Mouse (Mus musculus): ENCODE measurements around the gene Gucy2d.

DNA sequence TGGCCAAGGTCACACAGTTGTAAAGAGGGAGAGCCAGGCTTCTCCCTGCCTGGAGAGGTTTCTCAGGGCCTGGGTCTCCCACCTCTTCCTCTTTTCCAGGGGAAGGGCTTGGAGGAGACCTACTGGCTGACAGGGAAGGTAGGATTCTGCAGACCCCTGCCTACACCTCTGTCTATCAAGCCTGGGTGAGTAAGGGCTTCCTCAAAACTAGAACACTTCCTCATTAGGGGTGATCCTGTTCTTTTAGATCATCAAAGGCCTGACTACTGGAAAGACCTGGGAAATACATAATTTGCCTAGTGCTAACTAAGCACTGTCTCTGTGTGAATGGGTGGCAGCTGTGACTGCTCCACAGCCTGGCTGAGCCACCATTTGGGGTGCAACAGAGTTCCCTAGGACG is 34.3 kb downstream of the Gucy2d start:
- no peak for TF ChIP-seq POLR2A (IDR thresholded peaks at IDR 0.05; ENCODE audit: borderline replicate concordance, extremely low read depth, insufficient read depth, insufficient read length, poor library complexity, severe bottlenecking)
- TF ChIP-seq CTCF (IDR thresholded peaks at IDR 0.05; ENCODE audit: borderline replicate concordance, extremely low read depth, insufficient read depth, insufficient read length), result no peak

Data from brain, embryonic 14.5 days (tissue).